Mouse (Mus musculus) cerebellum, adult 2 months (tissue): ENCODE measurements at regions not wholly inside any gene's neighbourhood (a gene's known extent, or its start where the extent isn't known, plus 50 kb on each side); places are given as distances from the start of the nearest gene placed in this dataset.
"Not testable (repeated sequence)": the region's sequence is repeated elsewhere in the genome, so short reads cannot be mapped to it uniquely, and the experiment has no call there.

ENCODE experiments used
- DNase-seq, 2 experiments: peaks; one replicate each; pipeline ENCODE4 v3.0.0; 2021
- H3K27ac ChIP-seq: fragments of 200-500 bp; 2 replicates; pipeline ENCODE4 v1.5.1; 2012; ENCODE audit warnings: low read length, control low read depth, inconsistent platforms; ENCODE audit not compliant: insufficient read depth
- H3K27me3 ChIP-seq: fragments of 200-500 bp; 2 replicates; pipeline ENCODE4 v1.6.1; 2012; ENCODE audit warnings: inconsistent platforms, mild to moderate bottlenecking, low read length, moderate library complexity; ENCODE audit not compliant: control insufficient read depth, insufficient read depth
- H3K4me1 ChIP-seq: fragments of 200-500 bp; 2 replicates; pipeline ENCODE4 v1.6.1; 2011; ENCODE audit warnings: low read length; ENCODE audit not compliant: control insufficient read depth, insufficient read depth
- H3K4me3 ChIP-seq: fragments of 200-500 bp; replicated peaks from 2 replicates; pipeline ENCODE3; 2011; ENCODE audit warnings: mild to moderate bottlenecking, low read depth, low read length, control low read depth; ENCODE audit not compliant: insufficient read depth
- CTCF ChIP-seq: fragments of 200-500 bp; IDR thresholded peaks from 2 replicates; pipeline ENCODE4 v1.5.1; 2011; ENCODE audit warnings: low read depth, mild to moderate bottlenecking, control low read depth, low read length, moderate library complexity, borderline replicate concordance; ENCODE audit not compliant: insufficient read depth
- POLR2A ChIP-seq: fragments of 200-500 bp; IDR thresholded peaks from 2 replicates; pipeline ENCODE4 v1.6.1; 2011; ENCODE audit warnings: low read length, control low read depth, borderline replicate concordance; ENCODE audit not compliant: insufficient read depth
- WGBS: fragments of 180-500 bp; shearing (Covaris S2); methylation state at CpG from one replicate; pipeline ENCODE4 v1.1.7; 2018; 5-methylcytosine and 5-hydroxymethylcytosine counted together

DNA sequence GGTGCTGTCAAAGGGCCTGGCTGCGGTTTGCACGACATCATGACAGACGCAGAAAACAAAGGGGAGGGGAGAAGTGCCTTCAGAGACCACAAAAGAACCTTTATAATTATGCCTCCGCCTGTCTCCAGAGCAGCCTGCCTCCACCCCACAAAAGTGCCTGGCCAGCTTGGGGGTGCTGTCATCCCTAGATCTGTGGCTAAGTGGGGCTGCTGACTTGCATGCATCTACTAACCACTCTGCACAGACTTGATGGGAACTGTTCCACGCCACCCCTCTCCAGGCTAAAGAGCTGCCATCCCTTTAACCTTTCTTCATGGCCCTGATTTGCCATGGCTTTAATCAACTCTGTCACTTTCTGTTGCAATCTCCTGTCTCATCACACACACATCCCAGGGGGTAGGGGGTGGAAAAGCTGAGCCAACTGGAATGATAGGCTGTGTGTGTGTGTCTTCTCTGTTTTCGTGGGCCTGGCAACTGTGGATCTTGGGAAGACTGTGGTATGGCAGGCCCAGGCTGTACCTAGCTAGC is 162.4 kb upstream of the Pkdcc start:
- no peaks in the 10 kb centered on the region for H3K4me1 ChIP-seq
- 60% methylated on average over 6 of the region's 6 CpGs for WGBS
- DNase-seq = no peak
- H3K27ac ChIP-seq = no peak overlapping the region
- no peak for TF ChIP-seq CTCF
- TF ChIP-seq POLR2A = no peak
- no peak overlapping the region for H3K4me3 ChIP-seq
- no peaks in the 10 kb centered on the region for H3K27me3 ChIP-seq

GRCm38 (mm10) chr17:83057832-83058231 is 157.3 kb upstream of the Pkdcc start:
- WGBS = 61% methylated on average over 3 of the region's 3 CpGs
- H3K27ac ChIP-seq = no peak overlapping the region
- no peaks in the 10 kb centered on the region for H3K27me3 ChIP-seq
- no peak for DNase-seq
- no peak overlapping the region for H3K4me3 ChIP-seq
- no peak for TF ChIP-seq POLR2A
- TF ChIP-seq CTCF = no peak
- no peaks in the 10 kb centered on the region for H3K4me1 ChIP-seq

DNA sequence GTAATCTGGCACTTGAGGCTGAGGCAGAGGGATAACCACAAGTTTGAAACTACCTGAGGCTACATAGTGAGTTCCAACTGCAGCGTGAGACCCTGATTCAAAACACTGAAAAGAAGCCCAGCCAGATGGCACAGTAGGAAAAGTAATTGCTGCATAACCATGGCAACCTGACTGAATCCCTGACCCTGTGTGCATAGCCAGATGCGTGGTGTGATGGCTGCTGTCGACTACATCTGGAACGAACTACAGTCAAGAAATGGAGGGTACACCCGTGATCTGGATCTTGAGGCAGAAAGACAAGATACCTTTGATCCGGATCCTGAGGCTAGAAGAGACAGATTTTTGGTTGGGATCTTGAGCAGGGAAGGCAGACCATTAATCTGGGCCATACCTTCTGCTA is 153.2 kb upstream of the Pkdcc start:
- Histone ChIP-seq H3K4me1 (no peaks in the 10 kb centered on the region), H3K27ac (no peak overlapping the region), H3K4me3 (no peak overlapping the region), H3K27me3 (peaks cover 2% of the 10 kb centered on the region; the same call in 1 of the 2 replicates)
- TF ChIP-seq POLR2A (no peak), CTCF (no peak)
- WGBS = 60% methylated on average over 6 of the region's 6 CpGs
- no peak for DNase-seq

GRCm38 (mm10) chr17:83063848-83064247 is 151.2 kb upstream of the Pkdcc start:
- H3K4me3 ChIP-seq = no peak overlapping the region
- H3K27me3 ChIP-seq = peaks cover 2% of the 10 kb centered on the region; the same call in 1 of the 2 replicates
- no peak overlapping the region for H3K27ac ChIP-seq
- DNase-seq = no peak
- no peaks in the 10 kb centered on the region for H3K4me1 ChIP-seq
- WGBS = 55% methylated on average over 4 of the region's 4 CpGs
- TF ChIP-seq POLR2A = no peak
- no peak for TF ChIP-seq CTCF

DNA sequence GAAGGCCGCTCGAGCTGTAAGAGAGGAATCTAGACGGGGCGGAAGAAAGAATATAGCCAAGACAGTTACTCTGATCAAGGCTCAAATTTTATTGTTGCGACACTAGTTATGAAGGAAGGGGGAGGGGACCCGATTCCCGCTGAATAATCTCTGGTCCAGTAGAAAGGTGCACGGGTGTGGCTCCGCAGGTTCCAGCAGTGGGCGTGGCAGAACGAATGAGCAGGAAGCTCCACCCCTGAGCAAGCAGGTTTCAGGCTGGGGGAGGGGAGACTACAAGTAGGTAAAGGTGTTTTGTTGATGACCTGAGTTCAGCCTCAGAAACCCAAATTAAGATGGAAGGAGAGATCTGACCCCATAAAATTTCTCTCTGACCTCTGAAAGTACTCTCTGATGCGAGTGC is 150.7 kb upstream of the Pkdcc start:
- WGBS = 39% methylated on average over 12 of the region's 12 CpGs
- not testable (repeated sequence) for H3K4me1 ChIP-seq, H3K4me3 ChIP-seq, H3K27ac ChIP-seq, H3K27me3 ChIP-seq, DNase-seq

- no peak for TF ChIP-seq CTCF
- no peak for TF ChIP-seq POLR2A
- 85% methylated on average over 4 of the region's 4 CpGs for WGBS
- Histone ChIP-seq H3K4me3 (no peak overlapping the region), H3K27me3 (peaks cover 2% of the 10 kb centered on the region; the same call in 1 of the 2 replicates), H3K4me1 (no peaks in the 10 kb centered on the region), H3K27ac (no peak overlapping the region)
- no peak for DNase-seq
Observed at GRCm38 (mm10) chr17:83069246-83069645, 145.8 kb upstream of the Pkdcc start.

DNA sequence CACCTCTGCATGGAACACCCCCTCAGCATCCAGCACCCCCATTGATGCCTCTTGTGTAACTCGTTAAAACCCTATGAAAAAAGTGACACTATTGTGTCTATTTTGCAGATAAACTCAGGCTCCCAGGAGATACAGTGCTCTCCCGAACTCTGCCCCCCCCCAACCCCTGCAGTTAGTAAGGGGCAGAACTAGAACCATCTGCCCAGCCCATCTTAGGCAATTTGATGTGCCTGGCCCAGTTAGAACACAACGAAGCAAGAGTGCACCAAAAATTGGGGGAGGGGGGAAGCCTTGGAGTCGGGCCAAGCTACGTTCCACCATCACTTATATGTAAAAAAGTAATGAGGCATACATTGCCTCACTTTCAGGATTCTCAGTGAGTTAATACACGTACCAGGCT is 143.3 kb upstream of the Pkdcc start:
- H3K27ac ChIP-seq = no peak overlapping the region
- TF ChIP-seq POLR2A (no peak), CTCF (no peak)
- no peak overlapping the region for H3K4me3 ChIP-seq
- H3K27me3 ChIP-seq = no peaks in the 10 kb centered on the region
- DNase-seq = no peak
- no peaks in the 10 kb centered on the region for H3K4me1 ChIP-seq
- WGBS = 55% methylated on average over 6 of the region's 6 CpGs

DNA sequence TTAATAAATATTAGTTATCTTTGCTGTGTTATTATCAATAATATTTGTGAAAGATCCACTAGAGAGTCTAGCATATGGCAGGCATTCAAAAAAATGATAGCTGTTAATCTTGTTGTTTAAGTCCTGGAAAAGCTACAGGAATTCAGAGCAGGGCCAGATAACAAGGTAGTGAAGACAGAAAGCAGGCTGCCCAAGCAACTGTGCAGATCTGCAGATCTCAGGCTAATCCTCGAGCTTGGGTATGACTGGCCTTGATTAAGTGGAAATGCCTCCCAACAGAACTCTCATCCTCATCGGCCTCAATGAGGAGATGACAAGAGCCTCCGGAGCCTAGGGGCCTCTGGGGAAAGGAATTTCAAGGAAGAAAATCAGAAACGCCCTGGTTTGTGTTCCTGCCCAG is 142.9 kb upstream of the Pkdcc start:
- H3K4me1 ChIP-seq = no peaks in the 10 kb centered on the region
- no peak overlapping the region for H3K4me3 ChIP-seq
- no peak for TF ChIP-seq CTCF
- TF ChIP-seq POLR2A = no peak
- no peak for DNase-seq
- H3K27ac ChIP-seq = no peak overlapping the region
- WGBS = 58% methylated on average over 4 of the region's 4 CpGs
- no peaks in the 10 kb centered on the region for H3K27me3 ChIP-seq
